Mouse (Mus musculus) cortical plate, adult 2 months (tissue): ENCODE measurements around the gene Cth. TPM values are rescaled to one million over a fixed set of nuclear protein-coding genes. Genes with fewer than 3 reads are reported as not detected.

Experiments used
- H3K27ac ChIP-seq: fragments of 200-500 bp; 2 replicates; pipeline ENCODE4 v1.5.1; 2012; ENCODE audit warnings: low read length, control low read depth, inconsistent platforms; ENCODE audit not compliant: insufficient read depth
- H3K4me1 ChIP-seq: fragments of 200-500 bp; 2 replicates; pipeline ENCODE4 v1.6.1; 2011; ENCODE audit warnings: low read length; ENCODE audit not compliant: control insufficient read depth, insufficient read depth
- H3K4me3 ChIP-seq: fragments of 200-500 bp; 2 replicates; pipeline ENCODE4 v1.5.1; 2011; ENCODE audit warnings: mild to moderate bottlenecking, low read length, control low read depth; ENCODE audit not compliant: insufficient read depth
- CTCF ChIP-seq: fragments of 200-500 bp; IDR thresholded peaks from 2 replicates; pipeline ENCODE4 v1.5.1; 2011; ENCODE audit warnings: mild to moderate bottlenecking, control low read depth, low read length; ENCODE audit not compliant: insufficient read depth; ENCODE audit errors: extremely low read depth
- POLR2A ChIP-seq: fragments of 200-500 bp; IDR thresholded peaks from 2 replicates; pipeline ENCODE4 v1.6.1; 2011; ENCODE audit warnings: mild to moderate bottlenecking, low read length, control low read depth; ENCODE audit not compliant: insufficient read depth; ENCODE audit errors: extremely low read depth
- polyA plus RNA-seq: library from polyadenylated mRNA; depleted of rRNA; stranded (reverse); fragments of >200 nt; gene quantifications from 2 replicates; pipeline ENCODE4 v1.2.3, GENCODE M21; 2012

Gene Cth
- polyA plus RNA-seq, 1 experiment: 7.2 TPM

GRCm38 (mm10) chr3:157921376-157921775, 3.5 kb downstream of the Cth start:
- Histone ChIP-seq H3K4me1 (no peaks in the 10 kb centered on the region), H3K4me3 (no peak overlapping the region), H3K27ac (no peak overlapping the region)
- no peak for TF ChIP-seq POLR2A
- TF ChIP-seq CTCF: no peak

- Histone ChIP-seq H3K4me3 (no peak overlapping the region), H3K4me1 (no peaks in the 10 kb centered on the region), H3K27ac (no peak overlapping the region)
- TF ChIP-seq POLR2A: no peak
- TF ChIP-seq CTCF: no peak
Measured at GRCm38 (mm10) chr3:157916336-157916735, 8.5 kb downstream of the Cth start.

- Histone ChIP-seq H3K27ac (no peak overlapping the region), H3K4me3 (no peak overlapping the region), H3K4me1 (no peaks in the 10 kb centered on the region)
- TF ChIP-seq CTCF (no peak), POLR2A (no peak)
Measured at GRCm38 (mm10) chr3:157912155-157912554, 12.7 kb downstream of the Cth start.

- no peak overlapping the region for H3K27ac ChIP-seq
- H3K4me1 ChIP-seq: no peaks in the 10 kb centered on the region
- H3K4me3 ChIP-seq: no peak overlapping the region
- TF ChIP-seq POLR2A (no peak), CTCF (no peak)
Measured at GRCm38 (mm10) chr3:157910262-157910661, 14.6 kb downstream of the Cth start.

GRCm38 (mm10) chr3:157908166-157908565, 16.7 kb downstream of the Cth start:
- Histone ChIP-seq H3K27ac (no peak overlapping the region), H3K4me3 (no peak overlapping the region), H3K4me1 (no peaks in the 10 kb centered on the region)
- TF ChIP-seq CTCF: no peak
- no peak for TF ChIP-seq POLR2A

- H3K4me3 ChIP-seq: no peak overlapping the region
- TF ChIP-seq CTCF (no peak), POLR2A (no peak)
- no peak overlapping the region for H3K27ac ChIP-seq
- H3K4me1 ChIP-seq: no peaks in the 10 kb centered on the region
Measured at GRCm38 (mm10) chr3:157901721-157902120, 23.2 kb downstream of the Cth start.

- no peak overlapping the region for H3K4me3 ChIP-seq
- no peak overlapping the region for H3K27ac ChIP-seq
- TF ChIP-seq CTCF: no peak
- no peak for TF ChIP-seq POLR2A
- no peaks in the 10 kb centered on the region for H3K4me1 ChIP-seq
Measured at GRCm38 (mm10) chr3:157899986-157900385, 24.9 kb downstream of the Cth start.

GRCm38 (mm10) chr3:157897645-157898044, 27.2 kb downstream of the Cth start:
- Histone ChIP-seq H3K27ac (no peak overlapping the region), H3K4me3 (no peak overlapping the region), H3K4me1 (no peaks in the 10 kb centered on the region)
- TF ChIP-seq CTCF: no peak
- no peak for TF ChIP-seq POLR2A

GRCm38 (mm10) chr3:157891819-157892218, 33.1 kb downstream of the Cth start:
- H3K4me3 ChIP-seq: no peak overlapping the region
- TF ChIP-seq POLR2A (no peak), CTCF (no peak)
- H3K27ac ChIP-seq: no peak overlapping the region
- no peaks in the 10 kb centered on the region for H3K4me1 ChIP-seq

- H3K4me1 ChIP-seq: no peaks in the 10 kb centered on the region; the same call in 1 of the 2 replicates
- no peak overlapping the region for H3K4me3 ChIP-seq
- no peak overlapping the region for H3K27ac ChIP-seq
- TF ChIP-seq CTCF (no peak), POLR2A (no peak)
Measured at GRCm38 (mm10) chr3:157884081-157884643, 40.7 kb downstream of the Cth start.
